Mouse (Mus musculus) lung, adult 2 months (tissue): ENCODE measurements at regions not wholly inside any gene's neighbourhood (a gene's known extent, or its start where the extent isn't known, plus 50 kb on each side); places are given as distances from the start of the nearest gene placed in this dataset.

Experiments
- DNase-seq: peaks from one replicate; pipeline ENCODE4 v3.0.0; 2022
- H3K4me1 ChIP-seq: fragments of 200-500 bp; 2 replicates; pipeline ENCODE4 v1.6.1; 2011; ENCODE audit warnings: low read length; ENCODE audit not compliant: control insufficient read depth, insufficient read depth
- H3K4me3 ChIP-seq: fragments of 200-500 bp; replicated peaks from 2 replicates; pipeline ENCODE3; 2011; ENCODE audit warnings: low read depth, mild to moderate bottlenecking, control low read depth, low read length; ENCODE audit errors: extremely low read depth
- CTCF ChIP-seq: fragments of 200-500 bp; IDR thresholded peaks from 2 replicates; pipeline ENCODE4 v1.5.1; 2011; ENCODE audit warnings: mild to moderate bottlenecking, low read length, control low read depth; ENCODE audit not compliant: insufficient read depth
- POLR2A ChIP-seq: fragments of 200-500 bp; IDR thresholded peaks from 2 replicates; pipeline ENCODE4 v1.6.1; 2011; ENCODE audit warnings: low read depth, mild to moderate bottlenecking, control low read depth, low read length, borderline replicate concordance; ENCODE audit errors: extremely low read depth
- WGBS: fragments of 180-500 bp; shearing (Covaris S2); methylation state at CpG from one replicate; pipeline ENCODE4 v1.1.7; 2018; 5-methylcytosine and 5-hydroxymethylcytosine counted together

DNA sequence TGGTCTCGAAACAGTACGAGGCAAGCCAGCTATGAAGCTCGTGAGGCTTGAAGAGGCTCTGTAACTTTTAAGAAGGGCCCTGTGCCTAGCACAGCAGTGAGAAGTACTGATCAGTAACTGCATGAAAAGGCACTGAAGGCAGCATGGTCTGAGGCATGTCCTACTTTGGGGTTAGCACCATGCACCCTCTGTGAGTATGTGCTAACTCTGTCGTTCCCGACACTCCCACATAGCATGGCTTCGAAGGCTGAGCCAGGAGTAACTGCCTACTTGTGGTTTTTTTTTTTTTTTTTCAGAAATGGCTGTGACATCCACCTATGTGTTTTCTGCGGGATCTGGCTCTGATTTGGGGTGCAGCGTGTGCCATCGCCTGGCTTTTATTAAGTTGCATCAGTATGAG is 145.6 kb downstream of the Tm2d1 start:
- H3K4me3 ChIP-seq = no peak overlapping the region
- TF ChIP-seq CTCF (no peak), POLR2A (no peak)
- peaks cover 6% of the 10 kb centered on the region; the same call in 1 of the 2 replicates for H3K4me1 ChIP-seq
- peak; percentile 18 for DNase-seq
- 77% methylated on average over 9 of the region's 9 CpGs for WGBS

DNA sequence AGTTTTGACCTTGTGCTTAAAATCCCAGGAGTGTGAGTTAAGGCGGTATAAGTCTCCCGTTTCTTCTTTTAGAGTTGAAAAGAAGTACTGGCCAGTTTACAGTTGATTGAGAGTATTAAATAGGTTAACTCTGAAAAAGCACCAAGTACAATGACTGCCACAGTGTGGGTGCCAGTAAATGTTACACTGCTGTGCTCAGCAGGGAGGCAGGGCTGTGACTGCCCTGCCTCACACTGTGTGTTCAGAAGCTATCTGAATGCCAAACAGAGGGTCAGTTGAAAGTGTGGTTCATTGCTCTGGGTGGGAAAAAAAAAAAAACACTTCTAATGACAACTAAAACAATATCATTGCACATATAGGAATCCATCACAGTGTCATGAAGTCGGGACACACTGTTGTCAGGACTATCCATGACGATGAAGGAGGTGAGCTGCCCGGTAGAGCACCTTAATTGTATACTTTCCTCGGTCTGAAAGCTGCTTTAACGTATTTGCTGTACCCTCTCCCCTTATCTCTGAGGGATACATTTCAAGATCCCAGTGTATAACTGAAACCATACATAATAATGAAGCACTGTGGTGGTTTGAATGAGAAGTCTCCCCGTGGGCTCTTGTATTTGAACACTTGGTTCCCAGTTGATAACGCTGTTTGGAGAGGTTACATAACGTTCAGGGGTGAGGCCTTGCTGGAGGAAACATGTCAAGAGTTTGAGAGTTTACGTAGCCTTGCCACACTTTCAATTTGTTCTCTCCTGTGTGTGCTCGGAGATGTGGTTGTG is 146.9 kb downstream of the Tm2d1 start:
- TF ChIP-seq POLR2A (no peak), CTCF (no peak)
- no peak overlapping the region for H3K4me3 ChIP-seq
- WGBS = 45% methylated on average over 12 of the region's 12 CpGs
- H3K4me1 ChIP-seq = peaks cover 6% of the 10 kb centered on the region; the same call in 1 of the 2 replicates
- peak; percentile 20 for DNase-seq

DNA sequence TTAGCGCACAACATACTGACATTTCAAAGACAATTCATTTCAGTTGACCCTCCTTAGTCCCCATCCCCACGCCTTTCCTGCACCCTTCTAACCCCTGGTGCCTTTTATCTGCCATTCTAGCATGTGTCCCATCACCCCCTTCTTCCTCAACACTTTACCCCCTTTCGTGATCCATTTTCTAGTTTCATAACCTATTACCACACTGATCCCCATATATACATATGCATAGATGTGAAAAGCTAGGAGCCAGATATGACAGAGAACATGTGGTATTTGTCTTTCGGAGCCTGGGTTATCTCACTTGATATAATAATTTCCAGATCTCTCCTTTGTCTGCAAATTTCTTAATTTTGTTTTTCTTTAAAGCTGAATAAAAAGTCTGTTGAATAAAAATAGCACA is 154.9 kb downstream of the Tm2d1 start:
- TF ChIP-seq POLR2A = no peak
- TF ChIP-seq CTCF = no peak
- WGBS = 85% methylated on average over 4 of the region's 4 CpGs
- DNase-seq = no peak
- Histone ChIP-seq H3K4me3 (no peak overlapping the region), H3K4me1 (no peaks in the 10 kb centered on the region)

DNA sequence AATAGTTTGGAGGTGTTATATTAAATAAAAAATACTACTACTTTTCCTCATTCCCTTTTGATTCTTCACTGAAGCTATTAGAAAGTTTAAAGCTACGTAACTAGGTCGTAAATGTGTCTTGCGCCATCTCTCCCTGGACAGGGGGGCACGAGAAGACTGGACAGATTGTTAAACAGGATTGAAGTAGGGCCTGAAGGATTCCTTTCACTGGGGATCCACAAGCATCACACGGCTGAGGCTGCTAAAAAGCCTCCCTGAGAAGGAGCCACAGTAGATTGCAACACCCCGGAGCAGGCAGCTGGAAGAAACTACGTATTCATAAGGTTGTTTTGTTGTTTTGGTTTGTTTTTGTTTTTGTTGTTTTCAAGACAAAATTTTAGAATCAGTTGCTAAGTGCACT is 158.7 kb downstream of the Tm2d1 start:
- Histone ChIP-seq H3K4me3 (no peak overlapping the region), H3K4me1 (no peaks in the 10 kb centered on the region)
- no peak for DNase-seq
- TF ChIP-seq POLR2A (no peak), CTCF (no peak)
- WGBS = 74% methylated on average over 7 of the region's 7 CpGs

DNA sequence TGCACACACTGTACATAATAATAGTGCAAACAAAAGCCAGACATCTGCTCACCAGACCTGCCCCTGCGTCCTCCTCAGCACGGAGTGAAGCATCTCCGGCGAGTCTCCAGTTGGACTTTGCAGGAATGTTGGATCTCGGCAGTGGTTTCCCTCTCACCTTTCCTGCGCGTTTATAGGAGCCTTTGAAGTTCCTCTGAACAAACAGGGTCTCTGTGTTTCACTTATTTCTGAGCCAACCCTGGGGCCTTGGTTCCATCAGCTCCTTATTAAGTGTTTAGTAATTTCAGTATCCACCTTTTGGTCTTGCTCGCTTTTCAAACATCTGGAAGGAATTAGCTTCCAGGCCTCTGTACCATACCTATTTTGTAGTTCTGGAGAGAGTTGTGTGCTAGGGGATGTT is 159.7 kb downstream of the Tm2d1 start:
- DNase-seq = no peak
- 63% methylated on average over 8 of the region's 8 CpGs for WGBS
- TF ChIP-seq CTCF = no peak
- TF ChIP-seq POLR2A = no peak
- Histone ChIP-seq H3K4me3 (no peak overlapping the region), H3K4me1 (no peaks in the 10 kb centered on the region)

DNA sequence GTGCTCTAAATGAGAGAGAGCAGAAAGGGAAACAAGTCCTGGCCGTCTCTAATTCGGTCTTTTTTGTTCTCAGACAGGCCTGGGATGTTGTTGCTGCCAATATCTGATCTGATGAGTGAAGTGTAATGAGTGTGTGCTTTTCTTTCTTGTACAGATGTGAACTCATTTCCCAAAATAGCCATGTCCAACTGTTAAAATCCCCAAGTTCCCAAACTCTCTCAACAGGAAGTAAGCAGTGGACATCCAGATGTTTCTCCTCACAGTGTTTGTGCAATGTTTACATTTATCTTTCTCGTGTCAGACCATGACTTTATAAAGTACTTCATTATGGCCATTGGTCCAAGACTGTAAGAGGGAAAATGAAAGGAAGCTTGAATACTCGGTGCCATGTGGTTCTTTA is 161.5 kb downstream of the Tm2d1 start:
- 43% methylated on average over 4 of the region's 4 CpGs for WGBS

DNA sequence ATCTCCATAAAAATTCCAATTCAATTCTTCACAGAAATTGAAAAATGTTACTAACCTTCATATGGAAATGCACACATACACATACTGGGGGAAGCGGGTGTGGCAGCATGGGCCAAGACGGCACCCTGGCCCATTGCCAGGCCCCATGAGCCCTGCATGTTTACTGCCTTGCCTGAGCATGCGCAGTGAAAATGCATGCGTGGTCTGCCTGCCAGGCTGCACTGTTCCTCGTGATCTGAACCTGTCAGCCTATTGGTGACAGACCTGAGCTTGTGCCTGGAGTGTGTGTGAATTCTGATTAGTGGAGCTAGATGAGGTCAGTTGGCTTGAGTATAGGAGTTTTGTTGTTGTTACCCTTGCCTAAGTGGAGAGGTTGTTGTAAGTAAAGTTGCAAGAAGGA is 167.9 kb downstream of the Tm2d1 start:
- no peaks in the 10 kb centered on the region for H3K4me1 ChIP-seq
- H3K4me3 ChIP-seq = no peak overlapping the region
- no peak for DNase-seq
- 70% methylated on average over 5 of the region's 5 CpGs for WGBS
- TF ChIP-seq POLR2A = no peak
- no peak for TF ChIP-seq CTCF

More for the DNA sequence above, 161.5 kb downstream of the Tm2d1 start:
- TF ChIP-seq POLR2A (no peak), CTCF (no peak)
- no peaks in the 10 kb centered on the region for H3K4me1 ChIP-seq
- no peak overlapping the region for H3K4me3 ChIP-seq
- no peak for DNase-seq

DNA sequence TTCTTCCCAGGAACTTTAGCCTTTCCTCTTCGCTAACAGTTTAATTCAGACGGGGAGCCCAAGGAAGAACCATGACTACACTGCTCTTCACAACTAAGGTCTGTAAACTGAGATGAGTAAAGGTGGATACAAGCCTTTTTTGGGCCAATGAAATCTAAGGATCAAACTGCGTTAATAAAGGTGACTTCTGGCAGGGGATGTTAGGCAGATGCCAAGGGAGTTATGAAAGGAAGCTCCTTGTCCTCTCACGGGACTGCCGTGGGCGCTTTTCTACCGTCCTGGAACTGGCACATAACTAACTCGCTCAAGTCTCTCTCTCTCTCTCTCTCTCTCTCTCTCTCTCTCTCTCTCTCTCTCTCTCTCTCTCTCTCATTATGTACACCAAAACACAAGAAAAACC is 175.7 kb downstream of the Tm2d1 start:
- Histone ChIP-seq H3K4me3 (no peak overlapping the region), H3K4me1 (no peaks in the 10 kb centered on the region)
- DNase-seq = no peak
- TF ChIP-seq CTCF = no peak
- no peak for TF ChIP-seq POLR2A
- WGBS = 84% methylated on average over 8 of the region's 8 CpGs

DNA sequence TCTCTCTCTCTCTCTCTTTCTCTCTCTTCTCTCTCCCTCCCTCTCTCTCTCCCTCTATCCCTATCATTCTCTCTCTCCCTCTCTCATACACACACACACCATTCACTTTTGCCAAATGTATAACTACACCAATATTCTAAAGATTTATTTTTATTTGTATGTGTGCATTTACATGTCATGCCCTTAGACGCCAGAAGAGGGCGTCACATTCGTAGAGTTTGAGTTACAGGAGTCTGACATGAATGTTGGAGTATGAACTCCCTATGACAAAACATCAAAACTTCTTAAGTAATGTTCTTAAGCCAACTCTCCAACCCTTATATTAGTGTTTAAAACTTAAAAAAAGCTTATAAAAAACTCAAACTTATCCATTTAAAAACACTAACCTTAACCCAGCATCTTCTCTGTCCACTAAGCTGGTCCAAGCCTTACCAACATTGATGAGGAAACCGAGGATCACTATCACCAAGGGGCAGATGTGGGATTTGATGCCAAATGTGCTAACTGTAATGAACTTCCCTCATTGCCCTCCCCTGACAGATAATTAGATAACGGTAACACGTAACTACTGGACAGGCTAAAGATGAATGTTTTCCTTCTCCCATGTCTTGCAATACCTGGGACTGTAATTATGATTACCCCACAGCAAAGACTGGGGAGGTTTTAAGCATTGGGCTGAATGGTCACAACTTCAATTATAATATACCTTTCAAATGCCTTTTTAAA is 176.7 kb downstream of the Tm2d1 start:
- 43% methylated on average over 6 of the region's 6 CpGs for WGBS
- Histone ChIP-seq H3K4me1 (no peaks in the 10 kb centered on the region), H3K4me3 (no peak overlapping the region)
- TF ChIP-seq POLR2A (no peak), CTCF (no peak)
- DNase-seq = no peak

DNA sequence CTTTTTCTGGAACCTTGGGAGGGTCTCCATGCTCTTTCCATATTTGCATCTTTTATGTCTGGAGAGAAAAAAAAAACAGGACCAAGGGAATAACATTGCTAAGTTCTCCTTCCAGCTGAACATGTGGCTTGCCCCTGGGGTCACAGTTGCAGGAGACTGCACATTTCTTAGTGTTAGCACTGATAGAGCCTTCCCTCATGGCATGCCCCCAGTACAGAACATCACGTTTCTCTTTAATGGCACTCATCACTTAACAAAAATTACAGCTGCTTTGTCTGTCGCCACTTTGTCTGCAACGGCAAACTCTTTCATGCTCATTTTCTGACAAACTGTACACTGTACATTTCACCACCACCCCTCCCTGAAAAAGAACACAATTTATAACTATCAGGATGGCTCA is 180.0 kb downstream of the Tm2d1 start:
- WGBS = 70% methylated on average over 3 of the region's 3 CpGs
- H3K4me1 ChIP-seq = no peaks in the 10 kb centered on the region

More for the DNA sequence above, 180.0 kb downstream of the Tm2d1 start:
- TF ChIP-seq CTCF = no peak
- no peak for TF ChIP-seq POLR2A
- H3K4me3 ChIP-seq = no peak overlapping the region
- no peak for DNase-seq
